Mouse (Mus musculus): ENCODE data around the gene Cotl1. TPM values are rescaled to one million over a fixed set of nuclear protein-coding genes. Genes with fewer than 3 reads are reported as not detected.

Gene Cotl1
- total RNA-seq, 2 experiments from 2014 or later, result 39.4 to 44.2 TPM

DNA sequence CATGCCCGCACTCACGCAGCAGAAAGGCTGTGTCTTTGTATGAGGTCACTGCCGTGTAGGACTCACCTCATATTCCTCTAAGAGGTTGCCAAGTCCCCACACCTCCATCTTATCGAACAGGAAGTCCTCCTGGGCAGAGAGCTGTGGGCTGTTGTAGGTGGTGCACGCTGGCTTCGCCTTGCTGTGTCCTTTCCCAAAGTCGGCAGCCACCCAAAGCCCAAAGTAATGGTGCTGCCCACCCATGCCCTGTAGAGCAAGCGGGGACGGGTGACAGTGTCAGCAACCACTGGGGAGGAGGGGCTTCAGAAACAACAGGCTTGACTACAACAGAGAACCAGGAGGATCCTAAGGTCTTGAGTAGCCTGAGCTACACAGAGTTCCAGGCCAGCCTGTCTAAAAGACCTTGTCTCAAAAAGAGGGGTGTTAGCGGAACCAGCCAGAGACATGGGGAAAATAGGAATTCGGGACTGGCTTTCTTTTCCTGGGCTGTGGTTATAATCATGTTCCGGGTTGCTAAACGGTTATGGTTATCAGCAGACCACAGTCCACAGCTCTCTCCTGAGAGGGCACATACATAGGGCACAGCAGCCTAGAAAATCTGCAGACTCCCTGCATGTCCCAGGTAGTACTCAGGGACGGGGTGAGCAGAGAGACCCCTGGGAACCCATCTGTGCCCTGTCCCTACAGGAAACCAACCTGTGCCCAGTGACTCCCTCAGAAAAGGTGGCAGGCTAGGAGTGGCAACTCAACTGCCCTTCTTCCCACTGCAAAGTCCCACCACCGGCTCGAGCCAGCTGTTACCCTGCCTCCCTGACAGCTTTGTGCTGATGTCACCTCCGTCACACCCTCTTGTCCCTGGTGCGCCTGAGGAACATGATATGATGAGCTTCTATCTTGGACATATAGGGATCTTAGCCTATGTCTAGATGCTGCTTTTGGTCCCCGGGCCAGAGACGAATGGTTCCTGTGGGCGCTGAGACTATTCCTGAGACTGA is 77.8 kb downstream of the Cotl1 start:
- no peak for DNase-seq
- intact Hi-C loops (cut with DNase I), result no loop called here

GRCm38 (mm10) chr8:119761692-119762091 is 78.7 kb downstream of the Cotl1 start:
- intact Hi-C loops (cut with DNase I), result no loop called here

More at GRCm38 (mm10) chr8:119761692-119762091, 78.7 kb downstream of the Cotl1 start:
- no peak for DNase-seq

Other genes starting within 250 kb of the Cotl1 start
- gene Taf1c, start 235.3 kb downstream of the Cotl1 start, total RNA-seq (2021), result 1 to 10 TPM; 3.9 to 4.7 TPM
- gene Adad2, start 227.8 kb downstream of the Cotl1 start, total RNA-seq (2021), result not detected
- gene Kcng4, start 204.9 kb downstream of the Cotl1 start, total RNA-seq (2021), result under 1 TPM in 1 of 2 experiments, not detected in 1; 0.10 TPM
- 10 to 100 TPM; 45.0 to 47.4 TPM for gene Wfdc1, start 174.2 kb downstream of the Cotl1 start, total RNA-seq (2021)
- not detected for gene Atp2c2, start 140.5 kb downstream of the Cotl1 start, total RNA-seq (2021)
- 10 to 100 TPM; 11.4 to 11.5 TPM for gene Tldc1, start 62.1 kb downstream of the Cotl1 start, total RNA-seq (2021)
- gene Klhl36, start 21.7 kb upstream of the Cotl1 start, total RNA-seq (2021), result 1 to 10 TPM; 4.1 to 5.4 TPM
- gene Usp10, start 69.8 kb upstream of the Cotl1 start, total RNA-seq (2021), result 10 to 100 TPM; 57.2 to 69.2 TPM
- gene Gm20388, start 70.3 kb upstream of the Cotl1 start, total RNA-seq (2021), result 1 to 10 TPM; 2.0 to 2.2 TPM
- gene Crispld2, start 151.9 kb upstream of the Cotl1 start, total RNA-seq (2021), result 10 to 100 TPM; 10.6 to 14.8 TPM